Mouse (Mus musculus): ENCODE results near the gene 4921530L21Rik.

GRCm38 (mm10) chr14:95904591-95905095 is 23.6 kb downstream of the 4921530L21Rik start:
- TF ChIP-seq CTCF (IDR thresholded peaks at IDR 0.05; ENCODE audit: control insufficient read depth, insufficient read depth, insufficient read length): no peak
- TF ChIP-seq USF1 (IDR thresholded peaks at IDR 0.05; ENCODE audit: low read depth): no peak
- no peak for TF ChIP-seq MYOD1 (IDR thresholded peaks at IDR 0.05; ENCODE audit: control insufficient read depth, insufficient read length, low read depth)
- TF ChIP-seq MYOG (IDR thresholded peaks at IDR 0.05; ENCODE audit: control insufficient read depth, extremely low read depth, insufficient read length): no peak
- TF ChIP-seq MAX (IDR thresholded peaks at IDR 0.05): no peak
- TF ChIP-seq CEBPB (IDR thresholded peaks at IDR 0.05; ENCODE audit: low read depth): no peak
- TF ChIP-seq FOSL1 (IDR thresholded peaks at IDR 0.05; ENCODE audit: insufficient read depth, low read length, poor library complexity, severe bottlenecking): no peak

Measured in C2C12 (cell line).